Mouse (Mus musculus) G1E-ER4 (cell line): Measurements from ENCODE around the gene Nwd1. TPM values are rescaled to one million over a fixed set of nuclear protein-coding genes. Genes with fewer than 3 reads are reported as not detected.

Experiments
- GATA1 ChIP-seq: IDR thresholded peaks from one replicate; pipeline ENCODE4 v1.8.0; 2012; ENCODE audit warnings: low read length, inconsistent platforms
- polyA plus RNA-seq: library from polyadenylated mRNA; stranded (reverse); fragments of >175 nt; gene quantifications from 2 replicates; pipeline ENCODE4 v1.2.3, GENCODE M21; 2012

The Nwd1 gene
- polyA plus RNA-seq, 1 experiment = 0.01 TPM

DNA sequence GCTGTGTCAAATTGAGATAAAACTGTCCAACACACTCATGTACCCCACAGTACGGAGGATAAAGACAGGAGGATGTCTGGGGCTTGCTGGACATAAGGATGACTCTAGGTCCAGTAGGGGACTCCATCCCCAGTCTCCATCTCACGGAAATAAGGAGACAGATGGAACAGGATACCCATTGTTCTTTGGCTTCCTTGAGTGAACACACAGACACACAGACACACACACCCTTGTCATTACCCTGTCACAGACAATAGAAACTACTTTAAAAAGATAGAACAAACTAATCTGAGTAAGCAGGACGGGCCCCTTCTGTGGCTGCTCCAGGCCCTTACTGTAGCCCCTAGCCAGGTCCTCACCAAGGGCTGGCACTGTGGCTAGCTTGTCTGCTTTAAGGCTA, 105.8 kb downstream of the Nwd1 start:
- no peak for TF ChIP-seq GATA1

DNA sequence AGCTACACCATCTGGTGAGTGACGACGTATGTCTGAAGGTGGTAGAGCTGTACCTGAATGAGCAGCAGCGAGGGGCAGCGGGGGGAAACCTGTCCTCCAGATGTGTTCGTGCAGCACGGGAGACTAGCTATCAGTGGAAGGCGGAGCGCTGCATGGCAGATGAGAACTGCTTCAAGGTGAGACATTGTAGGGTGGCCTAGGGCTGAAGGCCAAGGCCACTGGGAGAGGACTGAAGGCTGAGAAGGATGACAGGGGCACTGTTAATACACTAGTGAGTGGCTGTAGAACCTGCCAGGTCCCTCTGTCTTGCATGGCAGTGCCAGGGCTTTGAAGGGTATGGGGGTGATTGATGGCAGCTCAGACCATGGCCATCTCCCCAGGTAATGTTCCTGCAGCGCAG, 106.7 kb downstream of the Nwd1 start:
- no peak for TF ChIP-seq GATA1

DNA sequence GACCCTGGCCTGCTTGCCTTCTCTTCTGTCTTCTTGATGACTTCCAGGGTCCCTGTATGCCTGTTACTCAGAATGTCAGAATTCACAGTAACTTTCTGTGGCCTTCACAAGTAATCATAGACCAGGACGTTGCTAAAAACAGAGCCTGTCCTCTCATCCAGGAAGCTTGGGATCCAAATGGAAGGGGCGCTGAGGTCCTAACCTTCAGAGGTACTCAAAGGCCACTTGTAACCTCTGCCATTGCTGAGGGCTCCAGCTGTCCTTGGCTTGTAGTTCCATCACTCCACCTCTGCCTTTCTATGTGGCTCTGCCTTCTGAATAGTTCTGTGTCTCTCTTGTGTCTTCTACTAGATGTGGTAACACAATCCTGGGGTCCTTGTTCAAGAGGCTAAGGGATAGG, 107.3 kb downstream of the Nwd1 start:
- TF ChIP-seq GATA1 = no peak

DNA sequence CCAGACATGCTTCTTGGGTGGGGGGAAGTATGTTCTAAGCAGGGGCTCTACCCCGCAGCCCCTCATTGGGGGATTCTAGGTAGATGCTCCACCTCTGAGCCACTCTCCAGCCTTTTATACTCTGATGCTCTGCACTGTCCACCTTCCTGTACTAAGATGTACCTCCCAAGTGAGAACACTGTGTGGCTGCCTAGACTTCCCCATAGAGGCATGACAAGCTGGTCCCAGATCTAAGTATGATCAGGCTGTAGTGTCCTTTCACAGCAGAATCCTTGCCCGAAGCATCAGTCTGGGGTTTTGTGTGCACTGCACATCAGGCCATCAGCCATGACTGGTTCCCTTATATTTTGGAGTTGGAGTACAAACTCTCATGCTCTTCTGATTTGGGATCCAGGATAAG, 109.5 kb downstream of the Nwd1 start:
- no peak for TF ChIP-seq GATA1

DNA sequence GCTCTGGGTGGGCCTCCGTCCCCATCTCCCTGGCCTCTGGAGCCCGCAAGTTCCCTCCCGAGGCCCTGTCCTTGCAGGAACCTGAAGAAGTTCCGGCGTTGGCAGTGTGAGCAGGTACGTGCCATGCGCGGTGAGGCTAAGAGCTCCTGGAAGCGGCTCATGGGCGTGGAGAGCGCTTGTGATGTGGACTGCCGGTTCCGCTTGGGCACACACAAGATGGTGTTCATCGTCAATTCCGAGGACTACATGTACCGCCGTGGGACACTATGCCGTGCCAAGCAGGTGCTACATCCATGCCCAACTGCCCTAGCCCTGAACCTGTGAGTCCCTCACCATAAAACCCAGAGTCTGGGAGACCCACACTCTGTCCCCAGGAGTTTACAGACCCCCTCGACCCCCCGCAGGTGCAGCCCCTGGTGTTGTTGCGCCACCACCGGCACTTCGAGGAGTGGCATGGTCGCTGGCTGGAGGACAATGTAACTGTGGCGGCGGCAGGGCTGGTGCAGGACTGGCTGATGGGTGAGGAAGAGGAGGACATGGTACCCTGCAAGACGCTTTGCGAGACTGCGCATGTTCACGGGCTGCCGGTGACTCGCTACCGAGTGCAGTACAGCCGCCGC, 110.4 kb downstream of the Nwd1 start:
- TF ChIP-seq GATA1 = no peak

DNA sequence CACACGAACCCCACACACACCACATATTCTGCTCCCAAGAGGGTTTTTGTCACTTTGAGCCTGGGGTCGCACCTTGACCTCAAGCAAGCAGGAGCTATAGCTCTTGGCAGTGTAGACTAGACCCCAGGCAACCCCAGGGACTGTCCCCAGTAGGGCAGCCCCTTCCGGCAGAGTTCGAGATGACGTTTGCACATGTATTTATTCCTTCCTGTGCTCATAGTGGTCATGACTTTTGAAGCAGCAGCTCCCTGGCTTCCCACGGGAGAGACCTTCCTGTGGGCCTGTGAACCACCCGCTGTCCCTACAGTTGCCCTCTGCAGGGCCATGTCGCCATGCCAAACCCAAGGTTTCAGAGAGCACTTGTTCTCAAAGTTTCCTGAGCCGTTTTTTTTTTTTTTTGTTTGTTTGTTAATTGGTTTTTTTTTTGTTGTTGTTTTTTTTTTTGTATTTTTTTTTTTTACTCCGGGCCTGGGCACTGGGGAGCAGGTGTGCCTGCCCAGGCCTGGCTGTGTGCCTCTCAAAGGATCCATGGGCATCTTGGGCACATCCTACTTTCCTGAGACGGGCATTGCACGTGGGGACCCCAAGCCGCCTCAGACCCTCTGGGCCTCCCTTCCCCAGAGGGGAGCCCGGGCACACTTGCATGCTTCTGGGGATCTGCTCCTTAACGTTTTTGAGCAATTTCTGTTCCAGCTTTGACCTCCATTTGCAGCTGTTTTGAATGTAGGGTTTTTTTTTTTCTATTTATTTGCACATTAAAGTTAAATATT, 111.1 kb downstream of the Nwd1 start:
- TF ChIP-seq GATA1 = no peak

DNA sequence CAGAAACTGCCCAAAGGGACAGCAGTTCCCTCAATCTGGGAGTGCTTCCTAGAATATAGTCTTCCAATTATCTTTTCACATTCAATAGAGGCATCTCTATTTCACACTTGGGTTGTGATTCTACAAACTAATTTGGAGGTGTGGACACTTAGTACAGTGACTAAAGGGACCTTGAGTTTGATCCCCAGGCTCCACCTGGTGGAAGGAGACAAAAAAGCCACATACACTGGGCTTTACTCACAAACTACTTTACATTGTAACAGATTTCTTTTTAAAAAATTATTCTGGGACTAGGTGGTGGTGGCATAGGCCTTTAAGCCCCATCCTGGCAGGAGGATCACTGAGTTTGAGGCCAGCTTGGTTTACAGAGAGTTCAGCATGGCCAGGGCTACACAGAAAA, 111.8 kb downstream of the Nwd1 start:
- TF ChIP-seq GATA1 = no peak

DNA sequence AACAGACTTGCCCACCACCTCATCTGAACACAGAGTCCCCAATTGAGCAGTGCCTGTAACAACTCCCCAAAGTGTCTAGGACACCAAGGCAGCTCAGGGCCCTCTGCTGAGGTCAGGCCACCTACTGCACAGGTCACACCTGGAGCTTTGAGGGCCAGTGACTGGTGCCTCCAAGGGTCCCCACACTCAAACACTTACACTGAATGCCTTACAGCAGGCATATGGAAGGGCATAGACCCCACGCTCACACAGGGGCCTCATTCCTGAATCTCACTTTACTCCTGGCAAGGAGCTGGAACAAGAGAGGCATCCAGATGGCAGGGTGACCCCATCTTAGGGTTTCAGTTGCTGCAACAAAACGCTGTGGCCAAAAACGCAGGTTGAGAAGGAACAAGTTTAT, 113.7 kb downstream of the Nwd1 start:
- TF ChIP-seq GATA1 = no peak

DNA sequence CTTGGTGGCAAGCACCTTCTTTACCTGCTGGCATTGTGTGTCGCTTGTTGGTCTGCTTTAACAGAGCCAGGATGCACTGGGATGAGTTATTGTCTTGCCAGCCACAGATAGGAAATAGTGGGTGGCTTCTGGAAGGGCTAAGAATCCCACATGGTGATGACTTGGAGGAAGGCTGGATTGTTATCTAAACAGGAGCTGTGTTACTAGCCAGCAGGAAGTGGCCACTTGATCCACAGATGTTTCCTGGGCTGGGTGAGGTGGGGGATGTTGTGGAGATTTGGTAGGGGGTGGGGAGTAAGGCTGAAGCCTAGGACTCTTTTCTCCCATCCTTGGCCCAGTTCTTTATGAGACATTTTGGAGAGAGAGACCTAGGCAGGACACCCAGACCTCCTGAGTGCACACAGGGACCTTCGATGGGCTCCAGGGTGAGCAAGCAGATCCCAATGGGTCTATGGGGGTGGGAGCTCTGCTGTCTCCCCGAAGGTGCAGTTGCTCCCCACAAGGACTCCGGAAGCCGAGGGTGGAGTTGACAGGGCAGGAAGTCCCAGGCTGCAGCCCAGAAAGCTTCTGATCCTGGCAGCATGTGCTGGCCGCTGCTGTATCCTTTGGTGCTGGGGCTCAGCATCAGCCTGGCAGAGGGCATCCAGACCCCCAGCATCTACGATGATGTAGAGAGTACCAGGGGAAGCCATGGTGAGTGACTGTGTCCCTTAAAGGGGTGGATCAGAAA, 115.0 kb downstream of the Nwd1 start, which contains the start of gene F2rl3:
F2rl3 (plus strand) TSS at position 559 of the 730 bp plus-strand sequence.
- TF ChIP-seq GATA1 = no peak

DNA sequence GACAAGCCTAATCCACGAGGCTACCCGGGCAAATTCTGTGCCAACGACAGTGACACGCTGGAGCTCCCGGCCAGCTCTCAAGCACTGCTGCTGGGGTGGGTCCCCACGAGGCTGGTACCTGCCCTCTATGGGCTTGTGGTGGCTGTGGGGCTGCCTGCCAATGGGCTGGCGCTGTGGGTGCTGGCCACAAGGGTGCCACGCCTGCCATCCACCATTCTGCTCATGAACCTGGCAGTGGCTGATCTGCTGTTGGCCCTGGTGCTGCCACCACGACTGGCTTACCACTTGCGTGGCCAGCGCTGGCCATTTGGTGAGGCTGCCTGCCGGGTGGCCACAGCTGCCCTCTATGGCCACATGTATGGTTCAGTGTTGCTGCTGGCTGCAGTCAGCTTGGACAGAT, 115.8 kb downstream of the Nwd1 start:
- TF ChIP-seq GATA1 = no peak

DNA sequence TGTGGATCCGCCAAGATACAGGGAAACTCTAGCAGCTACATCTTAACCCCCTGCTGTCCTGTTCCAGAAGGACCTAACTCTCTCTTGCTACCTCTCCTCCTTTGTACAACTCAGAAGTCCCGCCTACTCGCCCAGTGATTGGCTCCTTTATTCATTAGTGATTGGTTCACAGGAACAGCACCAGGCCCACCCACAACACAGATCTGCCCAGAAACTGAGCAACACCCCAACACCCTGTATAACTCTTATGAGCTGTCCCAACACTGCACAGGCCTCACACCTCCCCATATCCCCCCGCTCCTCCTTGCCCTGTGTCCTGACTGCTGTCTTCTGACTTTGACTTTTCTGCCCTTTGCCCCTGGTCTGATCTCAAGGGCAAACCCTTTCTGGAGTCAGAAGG, 119.2 kb downstream of the Nwd1 start:
- no peak for TF ChIP-seq GATA1

DNA sequence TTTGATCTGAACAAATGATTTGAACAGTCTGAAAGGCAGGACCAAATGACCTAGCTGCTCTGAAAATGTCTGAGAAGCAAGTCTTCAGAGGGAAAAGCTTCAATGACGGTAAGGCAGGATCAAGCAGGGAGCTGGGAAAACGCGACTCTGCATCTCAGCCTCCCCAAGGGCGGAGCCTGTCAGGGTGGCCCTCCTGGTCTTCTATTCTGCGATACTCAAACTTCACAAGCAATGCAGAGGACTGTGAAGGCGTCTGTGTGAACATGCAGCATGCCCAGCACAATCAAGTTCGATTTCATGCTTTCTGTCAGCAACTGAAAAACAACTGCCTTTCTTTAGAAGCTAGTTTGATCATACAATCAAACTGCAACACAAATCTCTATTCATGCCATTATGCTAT, 120.3 kb downstream of the Nwd1 start:
- TF ChIP-seq GATA1 = no peak

Other genes starting within 250 kb of the Nwd1 start
- 7.4 and 14.4 TPM in 2 replicates for gene Eps15l1, start 225.3 kb upstream of the Nwd1 start, polyA plus RNA-seq
- gene Calr3, start 202.8 kb upstream of the Nwd1 start, polyA plus RNA-seq = 0.03 and 0.16 TPM in 2 replicates
- 4.8 and 5.6 TPM in 2 replicates for gene 1700030K09Rik, start 202.8 kb upstream of the Nwd1 start, polyA plus RNA-seq
- gene Cherp, start 171.5 kb upstream of the Nwd1 start, polyA plus RNA-seq = 273 and 274 TPM in 2 replicates
- gene Slc35e1, start 154.1 kb upstream of the Nwd1 start, polyA plus RNA-seq = 8.7 and 9.8 TPM in 2 replicates
- 42.2 and 54.4 TPM in 2 replicates for gene Med26, start 98.4 kb upstream of the Nwd1 start, polyA plus RNA-seq
- gene Smim7, start 75.6 kb upstream of the Nwd1 start, polyA plus RNA-seq = 9.3 and 11.3 TPM in 2 replicates
- 1.4 and 1.5 TPM in 2 replicates for gene Tmem38a, start 74.7 kb upstream of the Nwd1 start, polyA plus RNA-seq
- gene Sin3b, start 76.6 kb downstream of the Nwd1 start, polyA plus RNA-seq = 57.0 and 57.3 TPM in 2 replicates
- 1.4 and 1.7 TPM in 2 replicates for gene F2rl3, start 115.2 kb downstream of the Nwd1 start, polyA plus RNA-seq